Mouse (Mus musculus) G1E (cell line): ENCODE measurements around the gene Fam20a.

Experiments used
- CTCF ChIP-seq: IDR thresholded peaks from 2 replicates; pipeline ENCODE4 v1.5.1; 2012; ENCODE audit warnings: low read depth, low read length, inconsistent platforms, mixed read lengths
- TAL1 ChIP-seq: conservative IDR thresholded peaks from 2 replicates; pipeline ENCODE4 v1.6.1; 2012; ENCODE audit warnings: low read depth, low read length, inconsistent platforms, mixed read lengths

DNA sequence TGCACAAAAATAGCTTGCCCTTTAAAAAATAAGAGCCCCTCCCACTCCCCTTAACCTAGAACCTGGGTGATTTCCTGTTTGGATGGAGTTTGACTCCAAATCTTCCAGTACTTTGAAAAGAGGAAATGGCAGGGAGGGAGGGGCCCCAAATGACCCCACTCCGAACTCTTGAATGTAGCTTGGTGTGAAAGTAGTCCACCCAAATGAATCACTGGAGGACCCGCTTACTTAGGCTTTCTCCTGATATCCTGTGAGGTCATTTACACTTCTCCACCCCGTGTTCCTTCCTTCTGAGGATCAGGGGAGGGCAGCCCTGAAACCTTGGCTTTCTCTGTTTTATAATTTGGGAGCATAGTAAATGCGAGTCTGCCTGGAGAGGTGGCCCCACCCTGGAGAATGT, 632 bp upstream of the Fam20a start:
- TF ChIP-seq CTCF = no peak
- TF ChIP-seq TAL1 = no peak
